Mouse (Mus musculus) cerebellum, adult 2 months (tissue): ENCODE measurements around the gene Sdk2. TPM values are rescaled to one million over a fixed set of nuclear protein-coding genes. Genes with fewer than 3 reads are reported as not detected.

Experiments
- DNase-seq, 2 experiments: peaks; one replicate each; pipeline ENCODE4 v3.0.0; 2021
- H3K27ac ChIP-seq: fragments of 200-500 bp; 2 replicates; pipeline ENCODE4 v1.5.1; 2012; ENCODE audit warnings: low read length, control low read depth, inconsistent platforms; ENCODE audit not compliant: insufficient read depth
- H3K27me3 ChIP-seq: fragments of 200-500 bp; 2 replicates; pipeline ENCODE4 v1.6.1; 2012; ENCODE audit warnings: inconsistent platforms, mild to moderate bottlenecking, low read length, moderate library complexity; ENCODE audit not compliant: control insufficient read depth, insufficient read depth
- H3K4me1 ChIP-seq: fragments of 200-500 bp; 2 replicates; pipeline ENCODE4 v1.6.1; 2011; ENCODE audit warnings: low read length; ENCODE audit not compliant: control insufficient read depth, insufficient read depth
- H3K4me3 ChIP-seq: fragments of 200-500 bp; replicated peaks from 2 replicates; pipeline ENCODE3; 2011; ENCODE audit warnings: mild to moderate bottlenecking, low read depth, low read length, control low read depth; ENCODE audit not compliant: insufficient read depth
- CTCF ChIP-seq: fragments of 200-500 bp; IDR thresholded peaks from 2 replicates; pipeline ENCODE4 v1.5.1; 2011; ENCODE audit warnings: low read depth, mild to moderate bottlenecking, control low read depth, low read length, moderate library complexity, borderline replicate concordance; ENCODE audit not compliant: insufficient read depth
- POLR2A ChIP-seq: fragments of 200-500 bp; IDR thresholded peaks from 2 replicates; pipeline ENCODE4 v1.6.1; 2011; ENCODE audit warnings: low read length, control low read depth, borderline replicate concordance; ENCODE audit not compliant: insufficient read depth
- WGBS: fragments of 180-500 bp; shearing (Covaris S2); methylation state at CpG from one replicate; pipeline ENCODE4 v1.1.7; 2018; 5-methylcytosine and 5-hydroxymethylcytosine counted together
- polyA plus RNA-seq: library from polyadenylated mRNA; depleted of rRNA; stranded (reverse); fragments of >200 nt; gene quantifications from 2 replicates; pipeline ENCODE4 v1.2.3, GENCODE M21; 2012

Sdk2 gene
- polyA plus RNA-seq, 1 experiment: 3.1 TPM

DNA sequence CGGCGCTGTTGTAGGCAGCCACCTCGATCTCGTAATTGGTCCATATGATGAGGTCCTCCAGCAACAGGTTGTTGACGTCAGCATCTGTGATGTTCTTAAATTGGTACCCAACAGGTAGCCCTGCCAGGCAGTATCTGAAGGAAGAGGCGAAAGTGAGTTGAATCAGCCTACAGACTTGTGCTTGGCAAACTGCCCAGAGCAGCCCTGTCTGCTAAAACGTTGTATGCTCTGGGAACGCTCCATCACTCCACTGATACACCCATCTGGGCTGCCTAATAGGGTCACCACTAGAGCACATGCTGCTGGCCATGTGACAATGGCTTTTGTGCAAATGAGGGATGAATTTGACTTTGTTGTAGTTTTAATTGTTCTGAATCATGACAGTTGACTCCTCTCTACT lies 215.1 kb downstream of the Sdk2 start:
- no peak overlapping the region for H3K4me3 ChIP-seq
- H3K4me1 ChIP-seq: peaks cover 8% of the 10 kb centered on the region; the same call in 1 of the 2 replicates
- DNase-seq: no peak
- TF ChIP-seq POLR2A: no peak
- TF ChIP-seq CTCF: no peak
- no peak overlapping the region for H3K27ac ChIP-seq
- WGBS: 66% methylated on average over 8 of the region's 8 CpGs
- H3K27me3 ChIP-seq: no peaks in the 10 kb centered on the region; the same call in 1 of the 2 replicates

- Histone ChIP-seq H3K4me3 (no peak overlapping the region), H3K4me1 (no peaks in the 10 kb centered on the region), H3K27me3 (no peaks in the 10 kb centered on the region; the same call in 1 of the 2 replicates), H3K27ac (no peak overlapping the region)
- WGBS: 73% methylated on average over 7 of the region's 7 CpGs
- no peak for DNase-seq
- TF ChIP-seq POLR2A: no peak
- no peak for TF ChIP-seq CTCF
These were observed 217.5 kb downstream of the Sdk2 start for GRCm38 (mm10) chr11:113849322-113849721.

DNA sequence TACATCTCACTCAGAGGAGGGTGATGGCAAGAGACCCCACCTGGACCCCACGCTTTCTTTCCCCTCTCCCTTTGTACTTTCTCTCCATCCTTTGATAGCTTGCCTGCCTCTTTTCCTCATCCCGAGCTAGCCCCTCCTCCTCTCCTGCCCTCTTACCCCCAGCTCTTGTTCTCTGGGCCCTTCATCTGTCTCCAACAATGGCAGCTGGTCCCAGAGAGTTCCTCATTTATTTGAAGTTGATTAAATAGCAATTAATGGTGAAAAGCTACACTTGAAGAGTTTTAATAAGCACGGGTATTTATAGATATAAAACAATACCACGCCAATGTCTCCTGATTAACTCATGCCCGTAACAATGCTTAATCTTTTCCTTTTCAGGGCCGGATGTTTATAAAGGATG lies 222.9 kb downstream of the Sdk2 start:
- DNase-seq: no peak
- Histone ChIP-seq H3K27ac (no peak overlapping the region), H3K27me3 (no peaks in the 10 kb centered on the region; the same call in 1 of the 2 replicates), H3K4me3 (no peak overlapping the region), H3K4me1 (no peaks in the 10 kb centered on the region)
- TF ChIP-seq CTCF (no peak), POLR2A (no peak)
- 70% methylated on average over 6 of the region's 6 CpGs for WGBS

- Histone ChIP-seq H3K27ac (no peak overlapping the region), H3K27me3 (no peaks in the 10 kb centered on the region; the same call in 1 of the 2 replicates), H3K4me3 (no peak overlapping the region), H3K4me1 (no peaks in the 10 kb centered on the region)
- WGBS: 77% methylated on average over 11 of the region's 11 CpGs
- no peak for TF ChIP-seq POLR2A
- TF ChIP-seq CTCF: no peak
- no peak for DNase-seq
These were observed 224.0 kb downstream of the Sdk2 start for GRCm38 (mm10) chr11:113842879-113843278.

DNA sequence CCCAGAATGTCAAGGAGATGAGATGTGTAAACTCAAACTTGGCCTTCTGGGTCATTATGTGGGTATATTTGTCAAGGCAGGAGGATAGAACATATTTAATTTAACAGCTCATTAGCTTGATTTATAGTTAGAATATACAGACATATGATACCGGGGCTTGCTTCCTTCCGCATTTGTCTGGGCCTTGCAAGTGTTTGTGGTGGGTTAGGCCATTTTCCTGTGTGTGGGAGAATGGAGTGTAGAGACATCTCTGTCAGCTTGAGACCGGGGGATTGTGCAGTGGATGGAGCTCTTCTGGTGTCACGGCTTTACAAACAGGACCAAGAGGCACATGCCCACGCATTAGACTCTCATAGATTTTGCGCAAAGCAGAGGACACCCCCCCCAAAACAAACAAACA lies 235.2 kb downstream of the Sdk2 start:
- WGBS: 97% methylated on average over 6 of the region's 6 CpGs
- TF ChIP-seq POLR2A (no peak), CTCF (no peak)
- no peak overlapping the region for H3K27ac ChIP-seq

DNA sequence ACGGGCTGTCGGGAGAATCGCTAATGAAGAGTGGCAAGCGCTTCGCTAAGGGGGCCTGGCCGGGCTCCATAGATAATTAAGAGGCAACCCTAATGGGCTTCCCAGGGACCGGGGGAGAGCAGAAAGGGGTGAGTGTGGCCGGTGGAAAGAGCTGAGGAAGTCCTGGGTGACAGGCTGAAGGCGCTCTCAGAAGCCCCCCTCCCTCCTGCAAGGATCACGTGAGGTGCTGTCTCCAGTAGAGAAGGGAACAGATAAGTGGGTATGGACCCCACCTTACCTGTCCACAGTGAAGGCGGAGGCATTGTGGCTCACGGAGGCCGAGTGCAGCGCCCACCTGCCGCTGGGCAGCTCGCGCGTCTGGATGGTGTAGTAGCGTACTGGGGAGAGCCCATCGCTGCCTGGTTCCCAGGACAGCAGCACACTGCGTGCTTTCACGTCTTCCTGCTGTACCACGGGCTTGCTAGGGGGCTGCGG lies 238.7 kb downstream of the Sdk2 start:
- WGBS: 29% methylated on average over 24 of the region's 24 CpGs
- DNase-seq: no peak
- TF ChIP-seq CTCF (no peak), POLR2A (no peak)
- Histone ChIP-seq H3K27me3 (no peaks in the 10 kb centered on the region), H3K4me3 (no peak overlapping the region), H3K4me1 (no peaks in the 10 kb centered on the region), H3K27ac (no peak overlapping the region)

More for the DNA sequence above, 235.2 kb downstream of the Sdk2 start:
- Histone ChIP-seq H3K4me3 (no peak overlapping the region), H3K27me3 (no peaks in the 10 kb centered on the region), H3K4me1 (no peaks in the 10 kb centered on the region)
- DNase-seq: no peak

DNA sequence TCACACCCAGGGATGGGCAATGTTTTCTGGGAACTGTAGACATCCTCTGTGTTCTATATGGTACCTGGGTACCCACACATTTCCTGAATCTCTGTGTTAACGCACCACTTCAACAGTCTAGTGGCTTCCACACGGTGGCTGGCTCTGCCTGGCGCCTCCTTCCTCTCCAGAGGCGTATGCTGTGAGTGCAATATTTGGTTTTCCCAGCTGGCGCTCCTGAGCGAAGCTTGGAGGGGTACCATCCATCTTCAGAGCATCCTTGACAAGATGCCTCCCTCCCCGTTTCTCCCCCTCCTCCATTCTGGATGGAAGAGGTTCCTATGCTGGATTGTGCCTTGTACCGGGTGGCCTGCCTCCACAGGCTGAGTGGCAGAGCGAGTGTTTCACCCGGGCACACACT lies 246.8 kb downstream of the Sdk2 start:
- H3K4me3 ChIP-seq: no peak overlapping the region
- no peaks in the 10 kb centered on the region for H3K4me1 ChIP-seq
- 92% methylated on average over 10 of the region's 10 CpGs for WGBS
- H3K27ac ChIP-seq: no peak overlapping the region
- no peak for DNase-seq
- TF ChIP-seq POLR2A (no peak), CTCF (no peak)
- H3K27me3 ChIP-seq: no peaks in the 10 kb centered on the region

DNA sequence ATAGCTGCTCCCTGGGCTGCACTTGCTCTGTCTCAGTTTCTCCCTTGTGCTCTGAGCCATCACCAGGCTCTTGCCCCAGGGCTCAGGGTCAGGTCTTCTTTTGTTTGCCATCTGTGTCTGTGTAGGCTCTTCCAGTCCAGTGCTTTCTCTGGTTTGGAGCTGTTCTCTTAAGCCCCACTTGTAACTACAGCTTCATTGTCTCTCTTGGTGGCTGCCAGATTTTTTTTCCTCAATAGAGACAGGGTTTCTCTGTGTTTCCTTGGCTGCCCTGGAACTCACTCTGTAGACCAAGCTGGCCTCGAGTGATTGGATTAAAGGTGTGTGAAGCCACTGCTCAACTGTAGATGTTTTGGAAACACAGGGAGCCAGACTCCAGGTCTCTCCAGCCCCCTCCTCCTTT lies 247.8 kb downstream of the Sdk2 start:
- Histone ChIP-seq H3K4me1 (no peaks in the 10 kb centered on the region), H3K27me3 (no peaks in the 10 kb centered on the region), H3K27ac (no peak overlapping the region), H3K4me3 (no peak overlapping the region)
- DNase-seq: no peak
- TF ChIP-seq POLR2A (no peak), CTCF (no peak)
- 30% methylated on average over 1 of the region's 1 CpGs for WGBS
